Mouse (Mus musculus) embryonic facial prominence, embryonic 11.5 days (tissue): ENCODE data around the gene Mcidas. TPM values are rescaled to one million over a fixed set of nuclear protein-coding genes. Genes with fewer than 3 reads are reported as not detected.
"Not testable (repeated sequence)": the region's sequence is repeated elsewhere in the genome, so short reads cannot be mapped to it uniquely, and the experiment has no call there.

ENCODE experiments used
- ATAC-seq: fragments of 200-750 bp; cut with Nextera tagmentation; replicated peaks from 2 replicates; pipeline ENCODE4 v1.8.0; 2017; ENCODE audit warnings: low read depth; ENCODE audit not compliant: insufficient number of reproducible peaks, low FRiP score, low TSS enrichment
- DNase-seq: peaks from one replicate; pipeline ENCODE4 v3.0.0-alpha.2; 2015; ENCODE audit warnings: low spot score
- H3K27ac ChIP-seq: fragments of 300-500 bp; sonication (generic); replicated peaks from 2 replicates; pipeline ENCODE4 v1.5.1; 2014; ENCODE audit warnings: mild to moderate bottlenecking, low read depth, low read length, control low read depth
- H3K27me3 ChIP-seq: fragments of 300-500 bp; sonication (generic); 2 replicates; pipeline ENCODE4 v1.6.1; 2014; ENCODE audit warnings: mild to moderate bottlenecking, low read length, moderate library complexity, mixed read lengths; ENCODE audit not compliant: control insufficient read depth, insufficient read depth
- H3K36me3 ChIP-seq: fragments of 300-500 bp; sonication (generic); replicated peaks from 2 replicates; pipeline ENCODE4 v1.6.1; 2014; ENCODE audit warnings: low read depth, mild to moderate bottlenecking, low read length, moderate library complexity, mixed read lengths; ENCODE audit not compliant: control insufficient read depth, insufficient read depth
- H3K4me1 ChIP-seq: fragments of 300-500 bp; sonication (generic); 2 replicates; pipeline ENCODE4 v1.6.1; 2014; ENCODE audit warnings: low read length, mixed read lengths; ENCODE audit not compliant: control insufficient read depth, insufficient read depth
- H3K4me2 ChIP-seq: fragments of 300-500 bp; sonication (generic); 2 replicates; pipeline ENCODE4 v1.6.1; 2014; ENCODE audit warnings: low read depth, mild to moderate bottlenecking, control low read depth, low read length, moderate library complexity
- H3K4me3 ChIP-seq: fragments of 300-500 bp; sonication (generic); 2 replicates; pipeline ENCODE4 v1.5.1; 2014; ENCODE audit warnings: low read depth, low read length, control low read depth
- H3K9ac ChIP-seq: fragments of 300-500 bp; sonication (generic); replicated peaks from 2 replicates; pipeline ENCODE4 v1.6.1; 2014; ENCODE audit warnings: mild to moderate bottlenecking, control low read depth, low read length
- H3K9me3 ChIP-seq: fragments of 300-500 bp; sonication (generic); replicated peaks from 2 replicates; pipeline ENCODE4 v1.6.1; 2016; ENCODE audit warnings: mild to moderate bottlenecking, low read length, inconsistent platforms, mixed read lengths; ENCODE audit not compliant: control insufficient read depth
- WGBS: fragments of 180-500 bp; shearing (Covaris S2); extraction: QIAGEN DNeasy Blood & Tissue Kit; methylation state at CpG from one replicate; pipeline ENCODE4 v1.1.7; 2014; 5-methylcytosine and 5-hydroxymethylcytosine counted together
- polyA plus RNA-seq: library from polyadenylated mRNA; unstranded; fragments of >200 nt; fragmentation: Nextera tagmentation; extraction: Ambion mirVana; gene quantifications from 2 replicates; pipeline ENCODE4 v1.2.1, GENCODE M21; 2014

Mcidas gene
- polyA plus RNA-seq, 1 experiment from 2014 or later = not detected

GRCm38 (mm10) chr13:113013174-113013953, 19.7 kb downstream of the Mcidas start:
- not testable (repeated sequence) for H3K9me3 ChIP-seq, H3K36me3 ChIP-seq, DNase-seq, H3K9ac ChIP-seq, H3K4me3 ChIP-seq, H3K27me3 ChIP-seq, H3K4me1 ChIP-seq, ATAC-seq, H3K4me2 ChIP-seq, H3K27ac ChIP-seq
- 58% methylated on average over 18 of the region's 20 CpGs for WGBS

- H3K9me3 ChIP-seq = no peaks in the 10 kb centered on the region
- ATAC-seq = no peak
- no peak for DNase-seq
- no peaks in the 10 kb centered on the region for H3K27me3 ChIP-seq
- no peak overlapping the region for H3K4me3 ChIP-seq
- H3K9ac ChIP-seq = no peak overlapping the region
- 80% methylated on average over 2 of the region's 2 CpGs for WGBS
- H3K27ac ChIP-seq = no peak overlapping the region
- H3K4me1 ChIP-seq = no peaks in the 10 kb centered on the region
- no peaks in the 10 kb centered on the region for H3K36me3 ChIP-seq
- no peak overlapping the region for H3K4me2 ChIP-seq
Observed at GRCm38 (mm10) chr13:113021521-113021920, 27.9 kb downstream of the Mcidas start.

- no peak for DNase-seq
- ATAC-seq = no peak
- H3K4me1 ChIP-seq = no peaks in the 10 kb centered on the region
- 75% methylated on average over 8 of the region's 8 CpGs for WGBS
- no peaks in the 10 kb centered on the region for H3K36me3 ChIP-seq
- H3K4me3 ChIP-seq = no peak overlapping the region
- no peaks in the 10 kb centered on the region for H3K9me3 ChIP-seq
- no peak overlapping the region for H3K4me2 ChIP-seq
- no peak overlapping the region for H3K9ac ChIP-seq
- H3K27ac ChIP-seq = no peak overlapping the region
- no peaks in the 10 kb centered on the region for H3K27me3 ChIP-seq
Observed at GRCm38 (mm10) chr13:113022467-113022866, 28.8 kb downstream of the Mcidas start.

GRCm38 (mm10) chr13:113023274-113024143, 29.9 kb downstream of the Mcidas start:
- DNase-seq = no peak
- Histone ChIP-seq H3K9ac (no peak overlapping the region), H3K4me1 (no peaks in the 10 kb centered on the region), H3K4me2 (no peak overlapping the region), H3K27ac (no peak overlapping the region), H3K9me3 (no peaks in the 10 kb centered on the region), H3K4me3 (no peak overlapping the region), H3K36me3 (no peaks in the 10 kb centered on the region), H3K27me3 (no peaks in the 10 kb centered on the region)
- ATAC-seq = no peak
- 85% methylated on average over 17 of the region's 17 CpGs for WGBS

- no peak for ATAC-seq
- no peak for DNase-seq
- no peak overlapping the region for H3K27ac ChIP-seq
Observed at GRCm38 (mm10) chr13:113031351-113031750, 37.7 kb downstream of the Mcidas start.

GRCm38 (mm10) chr13:113031792-113032571, 38.3 kb downstream of the Mcidas start:
- H3K9ac ChIP-seq = peak overlapping the region; percentile 70
- peak; percentile 77 for DNase-seq

More at GRCm38 (mm10) chr13:113031351-113031750, 37.7 kb downstream of the Mcidas start:
- no peaks in the 10 kb centered on the region for H3K36me3 ChIP-seq
- peak overlapping the region; percentile 13; the same call in 1 of the 2 replicates for H3K9ac ChIP-seq
- H3K4me3 ChIP-seq = peak overlapping the region; percentile 48
- H3K9me3 ChIP-seq = no peaks in the 10 kb centered on the region
- H3K4me1 ChIP-seq = no peaks in the 10 kb centered on the region
- 3% methylated on average over 7 of the region's 7 CpGs for WGBS
- H3K4me2 ChIP-seq = peak overlapping the region; percentile 94
- H3K27me3 ChIP-seq = peaks cover 23% of the 10 kb centered on the region

GRCm38 (mm10) chr13:113032831-113033230, 39.2 kb downstream of the Mcidas start:
- no peak for ATAC-seq
- H3K36me3 ChIP-seq = no peaks in the 10 kb centered on the region
- H3K4me1 ChIP-seq = no peaks in the 10 kb centered on the region
- H3K9ac ChIP-seq = no peak overlapping the region
- H3K27ac ChIP-seq = no peak overlapping the region
- H3K9me3 ChIP-seq = no peaks in the 10 kb centered on the region
- H3K4me3 ChIP-seq = no peak overlapping the region
- no peak for DNase-seq
- H3K4me2 ChIP-seq = no peak overlapping the region
- H3K27me3 ChIP-seq = peaks cover 23% of the 10 kb centered on the region

More at GRCm38 (mm10) chr13:113031792-113032571, 38.3 kb downstream of the Mcidas start:
- no peaks in the 10 kb centered on the region for H3K4me1 ChIP-seq
- H3K36me3 ChIP-seq = no peaks in the 10 kb centered on the region
- no peaks in the 10 kb centered on the region for H3K9me3 ChIP-seq
- H3K4me3 ChIP-seq = peak overlapping the region; percentile 48
- peaks cover 23% of the 10 kb centered on the region for H3K27me3 ChIP-seq
- no peak overlapping the region for H3K27ac ChIP-seq
- ATAC-seq = peak; percentile 60; the same call in 1 of the 2 replicates
- under 1% methylated on average over 40 of the region's 40 CpGs for WGBS
- peak overlapping the region; percentile 94 for H3K4me2 ChIP-seq
